In the genomic region with DNA sequence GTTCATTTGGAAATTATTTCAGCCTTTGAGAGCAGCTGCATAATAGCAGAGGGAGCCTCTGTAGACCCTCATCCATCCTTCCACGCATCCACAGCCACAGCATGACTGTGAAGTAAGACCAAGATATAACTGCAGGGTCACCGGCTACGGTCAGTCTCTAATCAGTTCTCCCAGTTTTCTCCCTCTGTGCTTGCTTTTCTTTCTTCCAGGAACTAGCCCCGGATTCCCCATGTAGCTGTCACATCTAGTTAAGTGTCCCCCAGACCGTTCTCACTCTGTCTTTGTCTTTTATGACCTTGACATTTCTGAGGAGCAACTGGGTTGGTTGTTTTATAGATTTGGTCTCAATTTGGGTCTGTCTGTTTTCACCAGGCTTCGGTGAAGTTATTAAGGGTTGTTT, we compare ENCODE assay signal across 24 mouse cellular contexts.
"Had no signal": no experiment of that assay in that cellular context is flagged by ENCODE, and none has a peak within 500 bp of the region (broad histone marks: within the 10 kb centered on the region; RNA-seq: fewer than 3 reads in every experiment).

No protein-coding gene starts in this region.

- H3K4me2 ChIP-seq: heart, embryonic 13.5 days; heart, embryonic 15.5 days; hindbrain, embryonic 15.5 days; kidney, embryonic 15.5 days; limb, embryonic 13.5 days; limb, embryonic 15.5 days; liver, embryonic 12.5 days had no signal

- ATAC-seq: forebrain, embryonic 16.5 days; intestine, embryonic 16.5 days; liver, embryonic 12.5 days had no signal

- H3K4me3 ChIP-seq: gastrocnemius, adult 2 months; heart, adult 2 months; heart, embryonic 13.5 days; heart, embryonic 15.5 days; hindbrain, embryonic 15.5 days; kidney, embryonic 15.5 days; limb, embryonic 13.5 days; limb, embryonic 15.5 days; liver, embryonic 12.5 days had no signal

- H3K4me1 ChIP-seq: hindbrain, embryonic 15.5 days; kidney, embryonic 15.5 days had no signal

- H3K27me3 ChIP-seq: heart, embryonic 13.5 days; heart, embryonic 15.5 days; hindbrain, embryonic 15.5 days; kidney, embryonic 15.5 days; limb, embryonic 13.5 days; limb, embryonic 15.5 days; liver, embryonic 12.5 days had no signal

- H3K27ac ChIP-seq: gastrocnemius, adult 2 months; heart, adult 2 months; heart, embryonic 13.5 days; heart, embryonic 15.5 days; hindbrain, embryonic 15.5 days; kidney, embryonic 15.5 days; kidney, postnatal 0 days; limb, embryonic 13.5 days; limb, embryonic 15.5 days; liver, embryonic 12.5 days had no signal

- H3K36me3 ChIP-seq: heart, embryonic 13.5 days; heart, embryonic 15.5 days; limb, embryonic 13.5 days had no signal

- DNase-seq: gastrocnemius, adult 2 months; gastrocnemius, postnatal 10 days; gastrocnemius, postnatal 25 days; heart, adult 2 months; heart, postnatal 14 days; heart, postnatal 36 days; kidney, adult 11 months; kidney, adult 2 months; kidney, adult 9 months; kidney, postnatal 14 days; kidney, postnatal 36 days; layer of hippocampus, adult 9-11 months; layer of hippocampus, postnatal 36 days; left cerebral cortex, postnatal 4 days had no signal

- H3K9me3 ChIP-seq: heart, embryonic 15.5 days had no signal

- H3K9ac ChIP-seq: heart, embryonic 13.5 days; heart, embryonic 15.5 days; hindbrain, embryonic 15.5 days; kidney, embryonic 15.5 days; limb, embryonic 13.5 days; limb, embryonic 15.5 days; liver, embryonic 12.5 days had no signal
